Mouse (Mus musculus) cerebellum, postnatal 10 days (tissue): ENCODE results near the gene Dnm3.

Source experiments
- DNase-seq, 2 experiments: peaks; one replicate each; pipeline ENCODE4 v3.0.0; 2021; ENCODE audit warnings: mixed read lengths in 2 of 2

The Dnm3 gene

GRCm38 (mm10) chr1:162206998-162207707 is 270.7 kb downstream of the Dnm3 start:
- DNase-seq: no peak

GRCm38 (mm10) chr1:162202465-162203348 is 275.1 kb downstream of the Dnm3 start:
- DNase-seq: no peak

GRCm38 (mm10) chr1:162200446-162200845 is 277.4 kb downstream of the Dnm3 start:
- DNase-seq: no peak

GRCm38 (mm10) chr1:162196812-162197680 is 280.8 kb downstream of the Dnm3 start:
- DNase-seq: peak; percentile 73 to 80

- DNase-seq: no peak
Measured at GRCm38 (mm10) chr1:162188744-162189143, 289.1 kb downstream of the Dnm3 start.

GRCm38 (mm10) chr1:162187352-162188120 is 290.3 kb downstream of the Dnm3 start:
- peak; percentile 18 to 23 for DNase-seq

GRCm38 (mm10) chr1:162186470-162187351 is 291.1 kb downstream of the Dnm3 start:
- DNase-seq: no peak

GRCm38 (mm10) chr1:162184003-162184748 is 293.7 kb downstream of the Dnm3 start:
- DNase-seq: peak; percentile 67

- no peak for DNase-seq
Measured at GRCm38 (mm10) chr1:162183438-162183837, 294.4 kb downstream of the Dnm3 start.

- no peak for DNase-seq
Measured at GRCm38 (mm10) chr1:162181187-162181975, 296.5 kb downstream of the Dnm3 start.

GRCm38 (mm10) chr1:162180451-162180850 is 297.4 kb downstream of the Dnm3 start:
- DNase-seq: no peak

GRCm38 (mm10) chr1:162179401-162179800 is 298.4 kb downstream of the Dnm3 start:
- no peak for DNase-seq

- DNase-seq: no peak
Measured at GRCm38 (mm10) chr1:162172806-162173205, 305.0 kb downstream of the Dnm3 start.

- no peak for DNase-seq
Measured at GRCm38 (mm10) chr1:162163687-162164484, 313.9 kb downstream of the Dnm3 start.

GRCm38 (mm10) chr1:162162677-162163076 is 315.2 kb downstream of the Dnm3 start:
- DNase-seq: no peak

GRCm38 (mm10) chr1:162162249-162162648 is 315.6 kb downstream of the Dnm3 start:
- DNase-seq: no peak

GRCm38 (mm10) chr1:162160718-162161117 is 317.1 kb downstream of the Dnm3 start:
- no peak for DNase-seq

GRCm38 (mm10) chr1:162158486-162158885 is 319.3 kb downstream of the Dnm3 start:
- DNase-seq: no peak

GRCm38 (mm10) chr1:162157659-162158058 is 320.2 kb downstream of the Dnm3 start:
- DNase-seq: no peak
